Mouse (Mus musculus): ENCODE results near the gene Depdc7.

- no peak for TF ChIP-seq CTCF (IDR thresholded peaks at IDR 0.05)
- no peak for TF ChIP-seq EP300 (IDR thresholded peaks at IDR 0.05; ENCODE audit: insufficient read depth, low read depth, low read length)
- no peak for TF ChIP-seq POLR2A (IDR thresholded peaks at IDR 0.05; ENCODE audit: insufficient read depth, low read depth, low read length)
Measured at GRCm38 (mm10) chr2:104748652-104749183, 6.0 kb upstream of the Depdc7 start.

Measured in heart, adult 2 months (tissue).